Mouse (Mus musculus): ENCODE measurements around the gene Stk24. TPM values are rescaled to one million over a fixed set of nuclear protein-coding genes. Genes with fewer than 3 reads are reported as not detected.
"Not testable (repeated sequence)": the region's sequence is repeated elsewhere in the genome, so short reads cannot be mapped to it uniquely, and the experiment has no call there.

Gene Stk24
- 93.2 and 95.8 TPM in 2 replicates for total RNA-seq (2021)
- long read RNA-seq, experiment 1, transcript Stk24-201 (11 exons, 2,676 nt) = major isoform, 41 of 61 reads
- long read RNA-seq, experiment 1, partial matches to known transcripts = 2 of 61 reads
- long read RNA-seq, experiment 1, other reads (novel, unspliced or antisense) = 18 of 61 reads
- long read RNA-seq, experiment 2, transcript Stk24-201 (11 exons, 2,676 nt) = major isoform, 26 of 39 reads
- long read RNA-seq, experiment 2, partial matches to known transcripts = 2 of 39 reads
- long read RNA-seq, experiment 2, other reads (novel, unspliced or antisense) = 10 of 39 reads

DNA sequence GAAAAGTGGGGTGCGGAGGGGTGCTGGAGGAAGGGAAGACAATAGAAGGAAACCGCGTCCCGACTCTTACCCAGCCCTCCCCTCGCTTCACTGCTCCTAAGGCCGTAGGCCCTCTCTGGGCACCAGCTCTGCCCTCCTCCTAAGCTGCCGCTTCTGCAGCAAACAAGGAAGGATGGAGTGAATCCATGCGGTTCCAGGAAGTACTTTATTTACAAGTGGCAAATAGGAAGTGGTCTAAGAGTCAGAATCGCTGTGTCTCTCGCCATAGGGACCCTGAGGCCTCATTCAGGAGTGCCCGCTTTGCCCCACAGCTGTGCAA is at the start of gene Stk24:
Gene Stk24, minus strand, starts transcription at position 185 of the 319 bp plus-strand sequence.
- DNase-seq = no peak

DNA sequence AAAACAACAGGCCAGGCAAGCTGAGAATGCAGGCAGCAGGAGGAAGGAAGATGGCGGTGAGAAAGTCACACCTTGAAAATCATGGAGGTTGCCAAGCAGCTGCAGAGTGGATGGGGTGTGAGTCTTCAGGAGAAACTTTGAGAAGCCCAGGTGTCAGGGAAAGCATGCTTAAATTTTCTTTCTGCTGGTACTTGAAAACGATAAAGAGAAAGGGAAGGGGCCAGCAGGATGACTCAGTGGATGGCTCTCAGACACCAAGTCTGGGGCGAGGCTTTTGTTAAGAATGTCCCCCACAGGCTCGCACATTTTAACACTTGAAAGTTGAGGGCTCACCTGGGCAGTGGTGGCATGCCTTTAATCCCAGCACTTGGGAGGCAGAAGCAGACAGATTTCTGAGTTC is 48.3 kb upstream of the Stk24 start:
- DNase-seq = no peak

DNA sequence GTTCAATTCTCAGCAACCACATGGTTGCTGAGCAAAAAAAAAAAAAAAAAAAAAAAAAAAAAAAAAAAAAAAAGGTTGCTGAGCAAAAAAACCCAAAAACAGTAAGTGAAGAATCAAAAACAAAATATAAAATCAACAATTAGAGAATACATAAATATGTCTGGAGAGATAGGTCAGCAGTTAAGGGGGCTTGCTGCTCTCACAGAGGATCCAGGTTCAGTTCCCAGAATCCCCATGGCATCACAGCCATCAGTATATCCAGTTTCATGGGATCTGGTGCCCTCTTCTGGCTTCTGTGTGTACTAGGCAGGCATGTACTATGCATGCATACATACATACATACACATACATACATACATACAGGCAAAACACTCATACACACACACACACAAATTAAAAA is 46.9 kb upstream of the Stk24 start:
- DNase-seq = no peak

DNA sequence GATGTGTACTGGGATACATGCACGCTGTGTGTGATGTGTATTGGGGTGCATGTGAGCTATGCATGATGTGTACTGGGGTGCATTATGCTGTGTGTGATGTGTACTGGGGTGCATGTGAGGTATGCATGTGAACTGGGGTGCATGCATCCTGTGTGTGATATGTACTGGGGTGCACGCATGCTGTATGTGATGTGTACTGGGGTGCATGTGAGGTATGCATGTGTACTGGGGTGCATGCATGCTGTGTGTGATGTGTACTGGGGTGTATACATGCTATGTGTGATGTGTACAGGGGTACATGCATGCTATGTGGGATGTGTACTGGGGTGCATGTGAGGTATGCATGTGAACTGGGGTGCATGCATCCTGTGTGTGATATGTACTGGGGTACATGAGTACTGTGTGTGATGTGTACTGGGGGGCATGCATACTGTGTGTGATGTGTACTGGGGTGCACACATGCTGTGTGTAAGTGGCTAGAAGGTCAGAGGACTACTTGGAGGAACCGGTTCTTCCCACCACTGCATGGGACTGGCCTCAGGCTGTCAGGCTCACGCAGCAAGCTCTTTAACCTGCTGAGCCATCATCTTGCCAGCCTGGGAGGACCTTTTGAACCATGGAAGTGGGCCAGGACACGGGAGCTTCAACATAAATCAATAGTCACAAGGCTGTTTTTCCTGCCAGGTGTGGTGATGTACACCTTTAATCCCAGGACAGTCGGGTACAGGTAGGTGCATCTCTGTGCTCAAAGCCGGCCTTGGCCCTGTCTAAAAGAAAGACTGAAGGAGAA is 45.4 kb upstream of the Stk24 start:
- DNase-seq = no peak

DNA sequence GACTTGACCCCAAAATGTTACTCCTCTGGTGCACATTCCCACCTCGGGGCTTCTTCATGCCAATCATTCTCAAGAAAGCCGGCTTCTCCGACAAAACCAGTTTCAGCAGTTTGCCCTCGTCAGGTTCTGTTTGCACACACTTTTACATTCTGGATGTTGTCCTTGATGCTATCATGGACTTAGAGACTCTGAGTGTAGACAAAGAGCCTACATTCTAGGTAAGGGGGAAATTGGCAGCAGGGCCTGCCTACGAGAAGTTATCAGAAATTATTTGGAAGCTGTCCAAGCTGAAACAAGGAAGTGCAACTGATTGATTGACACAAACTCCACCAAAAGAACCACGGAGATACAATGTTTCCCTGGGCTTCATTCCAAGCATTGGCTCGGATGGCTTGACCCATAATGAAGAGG is 43.5 kb upstream of the Stk24 start:
- DNase-seq = no peak

- DNase-seq = peak; percentile 46
Measured at GRCm38 (mm10) chr14:121422664-121423340, 43.0 kb upstream of the Stk24 start.

DNA sequence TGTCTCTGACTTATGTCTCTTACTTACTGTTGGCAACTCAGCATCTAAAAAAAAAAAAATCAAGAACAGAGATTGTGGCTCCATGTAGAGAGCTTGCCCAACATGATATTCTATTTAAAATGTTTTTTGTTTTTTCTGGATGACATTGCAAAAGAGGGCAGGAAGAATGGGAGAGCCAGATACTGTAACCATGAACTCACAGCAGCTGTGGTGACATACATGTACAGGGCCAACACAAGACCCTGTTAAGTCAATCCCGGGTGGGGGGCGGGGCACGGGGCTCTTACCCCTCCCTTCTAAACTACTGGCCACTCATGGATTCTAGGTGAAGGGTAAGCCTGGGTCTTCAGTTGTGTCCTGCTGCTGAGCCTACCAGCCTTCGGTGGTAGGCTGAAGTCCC is 42.2 kb upstream of the Stk24 start:
- DNase-seq = no peak

GRCm38 (mm10) chr14:121417594-121417993 is 37.8 kb upstream of the Stk24 start:
- peak; percentile 86 for DNase-seq

GRCm38 (mm10) chr14:121416626-121417319 is 37.0 kb upstream of the Stk24 start:
- no peak for DNase-seq

DNA sequence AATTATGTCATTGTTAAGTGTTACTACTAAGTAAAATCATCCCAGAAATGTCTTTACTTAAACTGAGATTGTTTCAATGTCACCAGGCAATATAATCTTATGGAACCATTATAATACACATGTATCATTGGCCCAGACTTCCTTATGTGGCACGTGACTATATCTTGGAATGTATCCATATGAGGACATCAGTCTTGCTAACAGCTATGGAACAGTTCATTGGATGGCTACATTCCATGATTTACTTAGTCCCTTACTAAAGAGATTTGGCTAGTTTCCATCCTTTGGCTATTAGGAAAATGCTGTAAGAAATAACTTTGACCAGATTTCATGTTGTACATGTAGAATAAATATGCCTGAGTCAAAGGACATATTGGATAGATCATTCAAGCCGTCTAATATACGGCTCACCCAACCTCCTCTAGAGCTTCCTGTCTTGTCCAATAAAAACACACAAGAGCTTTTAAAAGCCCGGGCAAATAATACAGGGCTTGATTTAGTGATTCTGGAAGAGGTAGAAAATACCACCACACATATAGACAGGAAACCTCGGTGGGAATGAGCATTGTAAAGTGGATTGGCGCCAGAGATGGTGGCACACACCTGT is 34.9 kb upstream of the Stk24 start:
- no peak for DNase-seq

- not testable (repeated sequence) for DNase-seq
Measured at GRCm38 (mm10) chr14:121413726-121414125, 33.9 kb upstream of the Stk24 start.

- no peak for DNase-seq
Measured at GRCm38 (mm10) chr14:121408944-121409343, 29.1 kb upstream of the Stk24 start.

DNA sequence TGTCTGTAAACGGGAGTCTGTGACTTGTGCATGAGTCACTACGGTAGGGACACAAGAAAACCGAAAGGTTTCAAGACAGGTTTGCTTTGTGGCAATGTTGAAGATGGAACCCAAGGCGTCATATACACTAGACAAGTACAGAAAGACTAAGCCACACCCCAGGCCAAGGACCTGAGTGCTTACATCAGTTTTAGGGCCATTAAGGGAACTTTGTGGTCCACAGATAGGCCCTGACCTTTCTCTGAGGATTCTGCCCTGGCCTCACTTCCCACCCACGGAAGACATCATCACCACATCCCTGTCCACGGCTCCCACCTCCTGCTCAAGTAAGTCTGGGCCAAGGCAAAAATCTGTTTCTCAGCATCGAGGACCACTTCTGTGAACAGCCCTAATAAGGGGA is 27.1 kb upstream of the Stk24 start:
- DNase-seq = no peak

GRCm38 (mm10) chr14:121405546-121405945 is 25.7 kb upstream of the Stk24 start:
- DNase-seq = no peak

GRCm38 (mm10) chr14:121405120-121405519 is 25.3 kb upstream of the Stk24 start:
- DNase-seq = no peak

GRCm38 (mm10) chr14:121399676-121400075 is 19.9 kb upstream of the Stk24 start:
- DNase-seq = no peak

DNA sequence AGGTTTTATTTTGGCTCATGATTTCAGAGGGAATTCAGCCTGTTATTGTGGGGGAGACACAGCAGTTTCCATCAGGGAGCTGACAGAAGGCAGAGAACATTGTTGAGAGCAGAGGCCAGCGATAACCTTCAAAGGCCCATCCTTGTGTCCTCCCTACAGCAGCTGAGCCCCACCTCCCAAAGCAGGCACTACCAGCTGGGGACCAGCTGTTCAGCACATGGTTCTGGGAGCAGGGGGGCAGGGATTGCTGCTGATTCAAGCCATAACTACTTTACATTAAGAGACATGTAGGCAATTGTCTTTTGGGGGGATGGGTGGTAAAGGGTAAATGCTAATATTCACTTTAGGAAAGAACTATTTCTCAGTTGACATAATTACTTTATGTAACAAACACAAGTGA is 17.7 kb upstream of the Stk24 start:
- no peak for DNase-seq

DNA sequence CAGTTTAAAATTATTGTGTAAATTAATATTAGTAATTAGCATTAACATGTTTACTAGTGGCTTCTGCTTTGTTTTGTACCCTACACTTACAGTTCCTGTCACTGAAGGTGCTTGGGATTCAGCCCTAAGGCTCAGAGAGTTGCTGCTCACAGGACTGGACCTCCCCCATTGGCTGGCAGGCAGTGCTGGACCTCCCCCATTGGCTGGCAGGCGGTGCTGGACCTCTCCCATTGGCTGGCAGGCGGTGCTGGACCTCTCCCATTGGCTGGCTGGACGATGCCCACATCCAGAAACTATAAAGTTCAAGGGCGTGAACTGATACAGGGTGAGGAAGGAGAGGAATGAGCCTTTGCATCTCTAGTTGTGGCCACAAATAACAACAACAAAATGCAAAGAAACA is 15.3 kb upstream of the Stk24 start:
- no peak for DNase-seq

- peak; percentile 83 for DNase-seq
Measured at GRCm38 (mm10) chr14:121391927-121392326, 12.1 kb upstream of the Stk24 start.

DNA sequence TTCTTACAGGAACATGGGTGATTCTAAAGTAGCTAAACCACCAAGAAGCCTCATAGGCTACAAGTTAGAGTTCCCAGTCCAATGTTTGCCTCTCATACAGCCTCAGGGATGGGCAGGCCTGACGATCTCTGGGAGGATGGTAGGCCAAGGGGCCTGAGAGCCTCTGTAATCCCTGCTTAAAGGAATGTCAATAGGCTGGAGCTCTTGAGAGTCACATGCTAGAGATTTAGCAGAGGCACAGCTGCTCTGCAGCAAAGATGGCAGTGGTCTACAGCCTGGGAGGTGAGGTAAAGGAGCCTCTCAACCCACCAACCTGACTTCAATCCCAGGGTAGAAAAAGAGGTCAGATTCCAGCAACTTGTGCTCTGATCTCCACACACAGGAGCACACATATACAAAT is 7.9 kb upstream of the Stk24 start:
- no peak for DNase-seq

DNA sequence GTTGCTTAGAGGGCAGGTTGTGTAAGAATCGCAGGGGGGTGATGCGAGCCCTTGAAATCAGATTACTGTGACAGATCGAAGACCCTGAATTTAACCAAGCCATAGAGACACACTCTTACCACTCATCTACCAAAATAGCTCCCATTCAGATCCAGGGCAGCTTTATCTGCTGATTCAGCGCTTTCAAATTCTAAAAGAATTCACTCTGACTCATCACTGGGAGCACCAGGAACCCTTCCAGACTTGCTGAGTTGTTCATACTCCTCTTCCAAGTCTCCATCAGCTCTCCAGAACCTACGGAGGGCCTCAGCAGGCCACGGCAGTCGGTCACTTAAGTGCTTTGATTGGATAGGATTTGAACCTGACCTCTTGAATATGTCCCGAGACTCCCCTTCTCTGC is 5.6 kb upstream of the Stk24 start:
- no peak for DNase-seq

GRCm38 (mm10) chr14:121383801-121384200 is 4.0 kb upstream of the Stk24 start:
- no peak for DNase-seq

Data from adrenal gland, postnatal 14 days (tissue).